Mouse (Mus musculus) cortical plate, adult 2 months (tissue): Measurements from ENCODE around the gene Tenm4. TPM values are rescaled to one million over a fixed set of nuclear protein-coding genes. Genes with fewer than 3 reads are reported as not detected.

Source experiments
- H3K27ac ChIP-seq: fragments of 200-500 bp; 2 replicates; pipeline ENCODE4 v1.5.1; 2012; ENCODE audit warnings: low read length, control low read depth, inconsistent platforms; ENCODE audit not compliant: insufficient read depth
- H3K4me1 ChIP-seq: fragments of 200-500 bp; 2 replicates; pipeline ENCODE4 v1.6.1; 2011; ENCODE audit warnings: low read length; ENCODE audit not compliant: control insufficient read depth, insufficient read depth
- H3K4me3 ChIP-seq: fragments of 200-500 bp; 2 replicates; pipeline ENCODE4 v1.5.1; 2011; ENCODE audit warnings: mild to moderate bottlenecking, low read length, control low read depth; ENCODE audit not compliant: insufficient read depth
- CTCF ChIP-seq: fragments of 200-500 bp; IDR thresholded peaks from 2 replicates; pipeline ENCODE4 v1.5.1; 2011; ENCODE audit warnings: mild to moderate bottlenecking, control low read depth, low read length; ENCODE audit not compliant: insufficient read depth; ENCODE audit errors: extremely low read depth
- POLR2A ChIP-seq: fragments of 200-500 bp; IDR thresholded peaks from 2 replicates; pipeline ENCODE4 v1.6.1; 2011; ENCODE audit warnings: mild to moderate bottlenecking, low read length, control low read depth; ENCODE audit not compliant: insufficient read depth; ENCODE audit errors: extremely low read depth
- polyA plus RNA-seq: library from polyadenylated mRNA; depleted of rRNA; stranded (reverse); fragments of >200 nt; gene quantifications from 2 replicates; pipeline ENCODE4 v1.2.3, GENCODE M21; 2012

Gene Tenm4
- polyA plus RNA-seq, 1 experiment = 30.2 TPM

DNA sequence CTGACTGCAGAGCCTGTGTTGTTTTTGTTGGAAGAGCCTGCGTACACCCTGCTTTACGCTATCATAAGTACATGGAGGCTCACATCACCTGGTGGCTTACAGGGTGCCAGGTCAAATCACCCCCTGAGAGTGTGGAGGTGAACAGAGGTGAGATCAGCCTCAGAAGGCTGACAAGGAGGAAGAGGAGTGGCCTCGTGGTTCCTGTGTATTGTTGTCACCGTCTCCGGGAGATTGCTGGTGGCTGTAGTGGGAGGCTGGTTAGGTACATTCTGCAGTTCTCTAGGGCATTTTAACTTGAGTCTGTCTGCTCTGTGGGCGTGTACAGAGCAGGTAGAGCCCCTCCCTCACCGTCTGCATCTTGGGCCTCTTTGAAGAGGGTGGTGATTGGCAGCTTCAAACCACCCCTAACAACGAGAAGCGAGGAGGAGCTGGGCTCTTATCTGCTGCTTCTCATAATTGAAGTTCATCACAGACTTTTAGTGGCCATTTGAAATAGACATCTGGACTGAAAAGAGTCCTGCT lies 59.7 kb downstream of the Tenm4 start:
- Histone ChIP-seq H3K4me1 (peaks cover 6% of the 10 kb centered on the region), H3K4me3 (no peak overlapping the region), H3K27ac (peak overlapping the region; percentile 66)
- TF ChIP-seq CTCF = no peak
- TF ChIP-seq POLR2A = no peak

DNA sequence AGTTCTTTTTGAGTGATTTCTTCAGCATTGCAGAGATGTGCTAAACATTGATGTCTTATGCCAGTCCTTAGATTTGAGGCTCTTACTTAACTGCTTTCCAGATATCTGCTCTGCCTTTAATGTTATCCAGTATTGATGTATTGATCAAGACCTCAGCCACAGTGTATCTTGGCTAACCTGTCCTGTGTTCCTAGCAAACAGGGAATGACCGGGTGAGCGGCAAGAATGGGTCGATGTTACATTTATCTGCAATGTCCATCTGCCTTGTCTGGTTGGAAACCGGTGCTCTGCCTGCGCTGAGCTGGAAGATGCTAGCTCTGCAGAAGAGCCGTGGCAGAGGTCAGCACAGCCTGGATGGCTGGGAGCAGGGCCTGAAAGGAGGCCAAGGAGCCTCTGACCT lies 64.8 kb downstream of the Tenm4 start:
- H3K4me1 ChIP-seq = no peaks in the 10 kb centered on the region
- no peak overlapping the region for H3K27ac ChIP-seq
- TF ChIP-seq POLR2A = no peak
- no peak for TF ChIP-seq CTCF
- H3K4me3 ChIP-seq = no peak overlapping the region

- Histone ChIP-seq H3K4me3 (no peak overlapping the region), H3K27ac (no peak overlapping the region), H3K4me1 (peaks cover 7% of the 10 kb centered on the region)
- TF ChIP-seq CTCF (no peak), POLR2A (no peak)
Observed at GRCm38 (mm10) chr7:96240661-96241060, 69.6 kb downstream of the Tenm4 start.

DNA sequence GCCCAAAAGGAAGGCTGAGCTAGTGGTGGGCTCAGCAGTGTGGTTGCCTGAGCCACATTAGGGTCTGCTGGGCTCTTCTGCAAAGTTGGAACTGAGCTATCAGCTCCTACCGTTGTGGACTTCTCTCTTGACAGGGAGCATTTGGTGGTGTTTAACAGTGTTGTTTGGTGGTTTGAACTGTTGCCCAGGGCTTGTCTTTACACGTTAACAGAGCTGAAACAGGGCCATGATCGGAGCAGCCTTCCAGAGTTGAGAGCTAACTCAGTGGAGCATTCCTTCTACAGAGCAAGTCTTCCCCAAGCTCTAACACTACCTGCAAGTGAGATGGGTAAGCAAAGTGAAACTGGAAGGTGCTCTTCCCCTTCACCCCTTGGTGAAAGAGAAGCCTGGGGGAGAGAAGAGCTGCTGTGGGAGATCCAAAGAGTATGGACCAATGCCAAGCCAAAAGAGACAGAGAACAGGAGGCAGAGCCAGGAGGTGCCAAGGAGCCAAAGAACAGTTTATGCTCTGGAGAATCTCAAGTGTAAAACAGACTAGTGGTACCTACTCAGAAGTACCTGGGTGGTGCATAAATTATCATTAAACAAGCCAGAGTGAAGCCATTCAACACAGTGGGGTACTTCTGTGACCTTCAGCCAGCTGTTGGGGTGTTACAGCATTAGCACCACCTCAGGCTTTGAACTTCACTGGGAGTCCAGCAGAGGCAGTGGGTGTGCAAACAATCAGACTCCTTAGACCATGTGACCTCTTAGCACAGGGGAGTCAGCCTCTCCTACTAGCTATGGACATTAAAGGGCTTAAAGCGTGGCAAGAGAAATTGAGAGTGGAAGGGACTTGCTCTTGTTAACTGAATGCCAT lies 71.5 kb downstream of the Tenm4 start:
- H3K27ac ChIP-seq = no peak overlapping the region
- H3K4me1 ChIP-seq = peaks cover 7% of the 10 kb centered on the region
- no peak overlapping the region for H3K4me3 ChIP-seq
- TF ChIP-seq POLR2A (no peak), CTCF (no peak)

DNA sequence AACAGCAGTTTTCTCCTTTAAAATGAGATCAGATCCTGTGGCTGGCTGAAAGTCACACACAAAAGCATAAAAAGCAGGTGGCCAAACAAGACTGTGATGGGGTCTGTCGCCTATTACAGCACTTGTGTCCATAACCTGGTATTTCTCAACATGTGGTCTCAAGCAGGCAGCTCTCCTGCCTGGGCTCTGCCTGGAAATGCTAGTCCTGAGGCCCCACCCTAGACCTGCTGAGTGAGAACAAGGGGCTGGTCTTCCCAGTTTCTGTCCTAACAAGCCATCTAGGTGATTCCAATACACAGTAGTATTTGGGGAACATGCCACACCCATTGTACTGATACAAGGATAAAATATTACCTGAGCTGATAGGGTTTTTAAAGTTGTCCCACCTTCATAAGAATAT lies 73.8 kb downstream of the Tenm4 start:
- Histone ChIP-seq H3K27ac (no peak overlapping the region), H3K4me1 (peaks cover 7% of the 10 kb centered on the region), H3K4me3 (no peak overlapping the region)
- TF ChIP-seq CTCF (no peak), POLR2A (no peak)

DNA sequence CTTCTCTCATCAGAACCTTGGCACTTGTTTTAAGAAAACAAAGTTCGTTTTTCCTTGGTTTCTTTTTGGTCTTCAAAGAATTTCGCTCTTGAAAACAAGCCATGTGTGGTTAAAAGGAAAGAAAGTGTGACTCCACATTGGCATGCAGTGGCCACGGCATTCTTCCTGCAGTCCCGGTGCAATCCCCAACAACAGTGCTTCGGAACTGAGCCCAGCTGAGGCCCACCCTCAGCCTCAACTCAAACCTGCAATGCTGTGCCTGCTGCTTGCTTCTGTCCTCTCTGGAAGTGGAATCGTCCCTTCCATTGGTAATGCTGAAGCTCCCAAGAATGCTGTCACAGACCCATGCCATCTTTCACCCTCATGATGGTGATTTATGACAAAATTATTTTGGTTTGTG lies 88.6 kb downstream of the Tenm4 start:
- no peak for TF ChIP-seq CTCF
- no peak for TF ChIP-seq POLR2A
- Histone ChIP-seq H3K27ac (no peak overlapping the region), H3K4me3 (no peak overlapping the region), H3K4me1 (peaks cover 2% of the 10 kb centered on the region; the same call in 1 of the 2 replicates)

DNA sequence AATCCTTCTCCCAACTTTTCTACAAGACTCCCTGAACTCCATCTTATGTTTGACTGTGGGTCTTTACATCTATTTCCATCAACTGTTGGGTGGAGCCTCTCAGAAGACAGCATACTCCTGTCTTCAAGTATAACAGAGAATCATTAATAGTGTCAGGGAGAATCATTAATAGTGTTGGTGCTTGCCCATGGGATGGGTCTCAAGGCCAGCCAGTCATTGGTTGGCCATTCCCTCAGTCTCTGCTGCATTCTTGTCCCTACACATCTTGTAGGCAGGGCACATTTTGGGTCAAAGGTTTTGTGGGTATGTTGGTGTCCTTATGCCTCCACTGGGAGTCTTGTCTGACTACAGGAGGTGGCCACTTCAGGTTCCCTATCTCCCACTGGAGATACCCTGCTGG lies 91.1 kb downstream of the Tenm4 start:
- peaks cover 3% of the 10 kb centered on the region; the same call in 1 of the 2 replicates for H3K4me1 ChIP-seq
- no peak overlapping the region for H3K27ac ChIP-seq
- TF ChIP-seq POLR2A (no peak), CTCF (no peak)
- H3K4me3 ChIP-seq = no peak overlapping the region

- no peak overlapping the region for H3K4me3 ChIP-seq
- peaks cover 2% of the 10 kb centered on the region; the same call in 1 of the 2 replicates for H3K4me1 ChIP-seq
- no peak overlapping the region for H3K27ac ChIP-seq
- TF ChIP-seq CTCF (no peak), POLR2A (no peak)
Observed at GRCm38 (mm10) chr7:96265941-96266340, 94.9 kb downstream of the Tenm4 start.

DNA sequence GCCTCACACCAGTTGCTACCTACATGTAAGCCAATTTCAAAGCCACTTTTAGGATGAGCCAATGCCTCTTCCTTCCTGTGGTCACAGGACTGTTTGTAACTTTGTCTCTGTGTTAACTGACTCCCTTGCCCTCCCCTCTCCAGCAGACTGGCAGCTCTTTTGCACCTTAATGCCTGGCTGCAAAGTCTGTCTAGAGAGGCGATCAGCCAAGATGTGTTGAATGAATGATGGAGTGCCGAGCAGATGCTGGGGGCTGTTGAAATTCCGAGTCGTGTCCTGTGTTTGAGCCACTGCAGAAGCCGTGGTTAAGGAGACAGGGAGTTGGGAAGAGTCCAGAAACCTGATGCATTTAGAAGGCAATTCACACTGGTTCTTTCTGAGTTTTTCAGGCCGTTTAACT lies 96.2 kb downstream of the Tenm4 start:
- peaks cover 2% of the 10 kb centered on the region; the same call in 1 of the 2 replicates for H3K4me1 ChIP-seq
- H3K27ac ChIP-seq = no peak overlapping the region
- TF ChIP-seq POLR2A = no peak
- TF ChIP-seq CTCF = no peak
- no peak overlapping the region for H3K4me3 ChIP-seq

GRCm38 (mm10) chr7:96270684-96271083 lies 99.6 kb downstream of the Tenm4 start:
- peaks cover 2% of the 10 kb centered on the region; the same call in 1 of the 2 replicates for H3K4me1 ChIP-seq
- TF ChIP-seq POLR2A (no peak), CTCF (no peak)
- H3K27ac ChIP-seq = no peak overlapping the region
- no peak overlapping the region for H3K4me3 ChIP-seq
